Mouse (Mus musculus): ENCODE data around the gene Gck.

Gck gene

DNA sequence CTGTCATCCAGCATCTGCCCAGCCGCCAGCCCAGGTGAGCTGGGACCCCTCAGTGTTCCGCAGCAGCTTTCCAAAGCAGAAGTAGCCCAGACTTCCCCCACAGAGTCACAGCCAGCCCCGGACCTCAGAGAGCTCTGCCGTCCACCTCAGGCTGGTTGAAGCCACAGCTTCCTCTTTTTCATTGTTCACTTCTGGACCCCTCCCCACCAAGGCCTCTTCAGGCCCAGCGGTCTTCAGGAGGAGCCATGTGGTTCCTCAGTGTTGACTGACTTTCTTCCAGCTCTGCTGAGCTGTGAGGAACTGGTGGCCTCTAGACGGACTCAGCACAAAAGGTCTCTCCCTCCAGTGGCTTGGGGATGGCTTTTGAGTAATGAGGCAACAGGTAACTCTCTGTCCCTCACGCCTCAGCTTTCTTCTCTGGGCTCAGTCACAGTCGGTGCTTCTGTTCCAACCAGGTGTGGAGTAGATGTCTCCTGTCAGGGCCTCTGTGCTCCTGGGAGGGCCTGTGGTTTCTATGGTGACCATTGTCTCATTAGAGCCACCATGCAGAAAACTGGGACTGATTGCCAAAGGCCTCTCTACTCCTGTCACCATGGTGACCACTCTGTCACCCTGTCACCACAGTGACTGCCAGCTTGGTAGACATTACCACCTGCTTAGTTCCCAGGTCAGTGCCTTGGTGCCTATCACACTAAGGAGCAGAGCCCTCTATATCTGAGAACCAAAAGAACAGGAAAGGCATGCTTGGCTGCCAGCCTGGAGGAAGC, at the start of gene Gck:
Gene Gck (minus strand): TSS at position 496 of the 767 bp plus-strand sequence.
- DNase-seq (ENCODE audit: low read depth), result no peak

- peak; percentile 41 for DNase-seq (ENCODE audit: low read depth)
These were observed 48.6 kb upstream of the Gck start for GRCm38 (mm10) chr11:5998472-5998871.

DNA sequence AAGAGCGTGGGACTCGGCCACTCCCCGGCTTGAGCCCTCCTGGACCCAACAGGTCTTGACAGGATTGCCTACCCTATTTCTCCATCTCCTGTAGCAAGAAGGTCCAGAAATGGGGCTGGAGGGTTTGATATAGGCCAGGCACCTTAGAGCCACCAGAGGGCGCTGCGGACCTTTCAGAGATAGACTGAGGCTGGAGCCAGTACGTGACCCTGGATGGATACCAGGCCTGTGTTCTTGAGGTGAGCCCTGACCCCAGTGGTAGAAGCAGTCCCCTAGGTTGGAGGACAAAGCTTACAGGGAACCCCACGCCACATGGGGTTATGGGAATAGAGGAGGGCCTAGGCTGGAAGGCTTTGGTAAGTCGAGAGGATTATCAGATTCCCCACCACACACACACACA, 46.1 kb upstream of the Gck start:
- peak; percentile 92 for DNase-seq (ENCODE audit: low read depth)

- no peak for DNase-seq (ENCODE audit: low read depth)
These were observed 45.0 kb upstream of the Gck start for GRCm38 (mm10) chr11:5994880-5995279.

GRCm38 (mm10) chr11:5994212-5994611, 44.3 kb upstream of the Gck start:
- no peak for DNase-seq (ENCODE audit: low read depth)

DNA sequence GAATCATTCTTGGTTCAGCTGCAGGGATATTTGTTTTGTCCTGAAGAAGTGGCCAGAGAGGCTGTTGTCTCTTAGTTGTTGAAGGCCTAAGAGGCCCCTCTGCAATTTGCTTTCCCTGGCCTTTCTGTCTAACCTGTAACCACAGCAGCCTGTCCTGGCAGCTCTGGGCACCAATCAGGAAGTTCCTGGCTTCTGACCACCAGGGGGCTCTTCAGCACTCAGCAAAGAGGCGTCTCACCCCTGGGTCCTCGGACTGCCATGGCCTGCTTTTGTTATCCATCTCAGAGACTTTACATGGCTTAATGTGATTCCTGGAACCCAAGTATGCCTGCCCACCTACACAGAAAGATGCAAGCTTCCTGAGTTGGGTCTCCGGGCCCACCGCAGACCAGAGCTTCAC, 41.0 kb upstream of the Gck start:
- DNase-seq (ENCODE audit: low read depth), result peak; percentile 81

DNA sequence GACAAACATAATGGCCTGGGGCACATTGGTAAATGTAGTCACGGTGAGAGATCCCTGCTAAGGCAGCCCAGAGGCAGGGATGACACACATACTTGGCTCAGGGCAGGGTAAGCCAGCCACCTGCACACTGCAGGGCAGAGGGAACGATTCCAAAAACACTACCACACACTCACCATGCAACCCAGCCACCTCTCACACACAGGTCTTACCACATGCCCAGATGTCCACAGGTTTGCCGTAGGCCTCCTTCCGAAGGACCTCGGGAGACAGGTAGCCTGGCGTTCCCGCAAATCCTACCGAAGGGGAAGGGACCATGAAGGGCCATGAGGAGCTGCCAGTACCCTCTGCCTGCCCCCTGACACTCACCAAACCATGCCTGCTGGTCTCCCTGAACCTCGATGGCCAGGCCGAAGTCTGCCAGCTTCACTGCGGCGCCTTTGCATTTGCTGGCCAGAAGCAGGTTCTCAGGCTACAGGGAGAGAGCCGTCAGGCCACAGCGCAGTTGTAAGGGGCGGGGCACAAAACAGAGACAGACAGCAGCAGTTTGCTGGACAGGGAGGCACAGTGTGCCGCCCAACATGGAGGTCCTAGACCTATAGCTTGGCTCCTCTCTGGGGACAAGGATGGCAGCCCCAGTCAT, 40.2 kb upstream of the Gck start:
- DNase-seq (ENCODE audit: low read depth), result no peak

DNA sequence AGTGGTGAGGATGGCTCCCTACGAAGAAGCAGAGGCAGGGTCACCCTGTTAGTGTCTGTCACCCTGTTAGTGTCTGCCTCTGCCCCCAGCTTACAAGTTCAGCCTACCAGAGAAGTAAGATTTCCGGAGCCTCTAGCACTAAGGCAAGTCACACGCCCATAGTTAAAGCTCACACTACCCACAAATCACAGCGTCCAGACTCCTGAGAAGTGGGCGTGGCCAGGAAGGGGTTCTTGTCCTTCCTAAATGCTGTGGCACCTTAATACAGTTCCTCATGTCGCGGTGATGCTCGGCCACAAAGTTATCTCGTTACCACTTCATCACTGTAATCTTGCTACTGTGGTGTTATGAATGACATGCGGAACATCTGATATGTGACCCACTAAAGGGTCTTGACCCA, 38.2 kb upstream of the Gck start:
- no peak for DNase-seq (ENCODE audit: low read depth)

DNA sequence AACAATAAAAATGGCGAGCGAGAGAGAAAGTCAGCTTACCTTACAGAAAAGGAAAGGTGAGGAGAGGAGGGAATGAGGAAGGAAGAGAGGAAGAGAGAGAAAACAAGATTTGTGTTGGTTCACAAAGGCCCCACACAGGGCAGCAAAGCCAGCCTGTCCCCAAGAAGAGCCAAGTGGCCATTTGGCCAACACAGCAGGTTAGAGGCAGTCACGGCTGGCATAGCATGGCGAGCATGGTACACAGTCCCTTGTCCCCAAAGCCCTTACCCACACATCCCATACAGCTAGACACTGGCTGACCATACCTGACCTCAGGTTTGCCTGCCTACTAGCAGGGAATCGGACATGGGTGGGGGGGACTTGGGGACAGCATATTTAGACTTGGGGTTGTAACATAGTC, 33.7 kb upstream of the Gck start:
- DNase-seq (ENCODE audit: low read depth), result no peak

DNA sequence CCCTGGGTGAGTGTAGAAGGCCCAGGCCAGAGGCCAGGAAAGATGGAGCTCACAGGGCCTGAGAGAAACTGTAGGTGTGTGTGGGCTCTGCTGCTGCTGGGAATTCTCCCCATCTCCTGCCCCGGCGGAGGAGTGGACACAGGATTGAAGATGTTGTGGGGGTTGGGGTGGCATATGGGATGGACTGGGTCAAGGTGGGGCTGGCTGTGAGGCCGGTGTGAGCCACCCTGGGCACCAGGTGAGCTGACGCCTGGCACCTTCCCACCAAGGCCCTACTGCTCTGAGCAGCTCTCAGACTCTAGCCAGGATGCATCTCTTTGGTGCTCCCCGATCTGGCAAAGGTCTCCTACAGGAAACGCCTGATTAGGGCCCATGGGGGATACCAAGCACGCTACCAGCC, 31.4 kb upstream of the Gck start:
- no peak for DNase-seq (ENCODE audit: low read depth)

GRCm38 (mm10) chr11:5980561-5980960, 30.7 kb upstream of the Gck start:
- DNase-seq (ENCODE audit: low read depth), result no peak

DNA sequence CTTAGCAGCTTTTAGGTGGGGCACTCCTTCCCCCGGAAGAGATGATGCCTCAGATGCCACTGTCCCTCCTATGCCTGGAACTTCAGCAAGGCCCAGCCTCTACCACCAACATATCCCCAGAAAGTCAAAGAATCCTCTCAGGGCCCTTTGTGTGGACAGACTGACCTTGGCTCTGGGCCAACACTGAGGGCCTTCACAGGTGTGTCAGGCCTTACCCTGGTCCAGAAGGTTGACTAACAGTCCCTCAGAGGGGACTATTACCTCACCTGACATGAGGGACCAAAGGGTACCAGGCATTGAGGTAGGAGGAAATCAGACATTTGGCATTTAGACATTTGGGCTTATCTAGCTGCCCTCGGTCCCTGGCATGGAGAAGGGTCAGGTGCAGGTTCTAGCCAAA, 30.2 kb upstream of the Gck start:
- DNase-seq (ENCODE audit: low read depth), result no peak

- no peak for DNase-seq (ENCODE audit: low read depth)
These were observed 29.2 kb upstream of the Gck start for GRCm38 (mm10) chr11:5979088-5979487.

GRCm38 (mm10) chr11:5976106-5976505, 26.2 kb upstream of the Gck start:
- DNase-seq (ENCODE audit: low read depth), result no peak

- DNase-seq (ENCODE audit: low read depth), result no peak
These were observed 25.2 kb upstream of the Gck start for GRCm38 (mm10) chr11:5975068-5975467.

GRCm38 (mm10) chr11:5974053-5974452, 24.2 kb upstream of the Gck start:
- no peak for DNase-seq (ENCODE audit: low read depth)

GRCm38 (mm10) chr11:5973151-5973550, 23.3 kb upstream of the Gck start:
- DNase-seq (ENCODE audit: low read depth), result no peak

- no peak for DNase-seq (ENCODE audit: low read depth)
These were observed 21.3 kb upstream of the Gck start for GRCm38 (mm10) chr11:5971202-5971601.

- DNase-seq (ENCODE audit: low read depth), result no peak
These were observed 18.3 kb upstream of the Gck start for GRCm38 (mm10) chr11:5968223-5968622.

- DNase-seq (ENCODE audit: low read depth), result no peak
These were observed 16.9 kb upstream of the Gck start for GRCm38 (mm10) chr11:5966751-5967150.

DNA sequence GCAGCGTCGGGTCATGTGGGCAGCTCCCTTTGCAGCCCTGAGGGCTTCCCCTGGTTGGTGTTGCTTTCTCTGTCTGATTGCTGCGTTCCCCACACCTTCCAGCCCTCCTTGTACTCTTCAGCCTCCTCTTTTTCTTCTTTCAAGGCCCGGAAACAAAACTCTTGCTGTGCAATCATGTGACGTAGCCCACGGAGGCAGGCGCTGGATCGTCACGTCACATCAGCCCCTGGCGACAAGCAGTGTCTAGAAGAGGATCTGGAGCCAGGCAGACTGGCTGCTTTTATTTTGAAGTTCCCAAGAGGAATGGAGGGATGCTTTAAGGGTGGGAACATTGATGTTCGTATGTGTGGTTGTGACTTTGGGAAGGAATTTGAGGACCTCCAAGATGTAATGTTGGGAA, 16.0 kb upstream of the Gck start:
- no peak for DNase-seq (ENCODE audit: low read depth)

DNA sequence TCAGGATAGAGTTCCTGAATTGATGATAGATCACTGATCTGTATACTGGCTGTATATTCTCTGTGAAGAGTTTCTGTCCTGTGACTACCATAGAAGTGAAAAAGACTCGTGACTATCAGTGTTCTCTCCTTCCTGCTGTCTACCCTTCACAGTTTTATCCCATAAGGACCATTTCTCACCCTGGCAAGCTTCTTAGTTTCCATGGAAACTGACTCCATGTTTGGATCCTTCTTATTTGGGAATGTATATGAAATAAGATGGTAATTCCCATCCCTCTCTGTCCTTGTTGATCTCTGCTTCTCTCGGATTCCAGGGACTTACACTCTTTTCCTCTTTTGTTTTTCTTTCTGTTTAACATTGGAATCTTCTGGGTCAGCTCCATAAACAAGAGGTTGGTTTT, 10.2 kb upstream of the Gck start:
- no peak for DNase-seq (ENCODE audit: low read depth)

GRCm38 (mm10) chr11:5955546-5956276, 5.8 kb upstream of the Gck start, which contains the start of gene Ykt6:
Ykt6 (plus strand) TSS chr11:5955693.
- DNase-seq (ENCODE audit: low read depth), result peak; percentile 94
